Mouse (Mus musculus): ENCODE measurements at regions not wholly inside any gene's neighbourhood (a gene's known extent, or its start where the extent isn't known, plus 50 kb on each side); places are given as distances from the start of the nearest gene placed in this dataset.

DNA sequence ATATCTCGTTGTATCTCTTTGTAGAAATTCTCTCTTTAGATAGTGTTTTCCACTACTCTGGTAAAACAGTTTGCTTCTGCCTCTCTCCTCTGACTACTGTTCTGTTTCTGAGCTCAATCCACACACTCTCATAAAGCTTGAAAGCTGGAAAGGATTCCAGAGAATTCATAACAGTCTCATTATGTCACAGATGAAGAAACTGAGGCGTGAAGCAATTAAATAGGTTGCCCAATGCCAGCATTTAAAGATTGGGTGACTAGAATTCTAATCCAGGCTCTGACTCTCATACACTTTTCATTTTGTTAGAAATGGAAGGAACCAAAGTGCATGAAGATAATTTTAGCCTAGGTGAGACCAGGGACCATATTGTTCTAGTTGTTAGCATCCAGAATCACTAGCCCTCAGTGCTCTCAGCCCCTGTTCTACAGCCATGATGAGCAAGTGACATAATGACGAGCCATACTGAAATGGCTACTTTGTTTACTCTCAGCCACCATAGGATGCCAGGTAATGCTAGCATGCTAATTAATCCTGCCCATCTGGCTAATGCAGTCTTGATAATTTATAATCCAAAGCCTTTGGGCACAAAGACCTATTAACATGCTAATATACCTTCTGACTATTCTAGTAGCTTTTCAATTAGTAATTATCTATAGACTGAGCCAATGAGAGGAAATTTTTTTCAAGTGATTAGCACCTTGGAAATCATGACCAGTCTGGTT lies 341.7 kb downstream of the Sec23a start:
- DNase-seq (ENCODE audit: low spot score) (peak; percentile 46), ATAC-seq (ENCODE audit: low FRiP score) (no peak)
- no peaks in the 10 kb centered on the region for H3K9me3 ChIP-seq (ENCODE audit: low read length)
- no peak overlapping the region for H3K4me2 ChIP-seq (ENCODE audit: low read depth, low read length, poor library complexity, severe bottlenecking)
- H3K36me3 ChIP-seq (ENCODE audit: insufficient read depth, low read length): no peaks in the 10 kb centered on the region
- 68% methylated on average over 3 of the region's 3 CpGs for WGBS
- no peak overlapping the region for H3K27ac ChIP-seq (ENCODE audit: low read depth, low read length)
- no peaks in the 10 kb centered on the region for H3K27me3 ChIP-seq (ENCODE audit: insufficient read depth, low read length)
- H3K4me1 ChIP-seq (ENCODE audit: insufficient read depth, low read length): no peaks in the 10 kb centered on the region
- no peak overlapping the region for H3K4me3 ChIP-seq (ENCODE audit: low read depth, low read length)
- H3K9ac ChIP-seq (replicated peaks; ENCODE audit: low read length, poor library complexity, severe bottlenecking): no peak overlapping the region
- no peak for TF ChIP-seq CTCF (IDR thresholded peaks at IDR 0.05)

DNA sequence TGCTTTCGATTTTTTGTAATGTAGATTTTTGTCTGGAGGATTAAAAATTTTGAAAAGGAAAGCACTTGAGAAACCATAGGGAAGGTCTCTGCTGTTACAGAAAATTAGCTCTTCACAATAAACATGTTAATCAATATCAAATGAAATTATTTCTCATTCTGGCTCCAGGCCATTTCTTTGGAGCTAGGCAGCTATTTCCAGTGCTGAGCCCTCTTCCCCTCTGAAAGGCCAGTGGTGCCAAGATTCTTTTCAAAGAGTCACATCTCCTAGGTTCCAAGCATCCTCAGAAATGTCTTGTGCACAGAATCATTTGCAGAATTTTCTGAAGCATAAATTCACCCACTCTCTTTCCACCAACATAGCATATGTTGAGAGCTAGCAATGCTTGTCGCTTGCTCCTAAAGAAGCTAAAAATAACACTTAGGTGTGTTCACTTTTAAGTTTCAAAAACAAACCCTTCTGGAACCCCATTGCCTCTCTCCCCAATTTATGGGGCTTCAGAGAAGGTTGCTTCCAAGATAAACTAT lies 357.2 kb downstream of the Sec23a start:
- peak; percentile 60 for DNase-seq (ENCODE audit: low spot score)
- no peak for TF ChIP-seq CTCF (IDR thresholded peaks at IDR 0.05)
- 72% methylated on average over 2 of the region's 2 CpGs for WGBS

DNA sequence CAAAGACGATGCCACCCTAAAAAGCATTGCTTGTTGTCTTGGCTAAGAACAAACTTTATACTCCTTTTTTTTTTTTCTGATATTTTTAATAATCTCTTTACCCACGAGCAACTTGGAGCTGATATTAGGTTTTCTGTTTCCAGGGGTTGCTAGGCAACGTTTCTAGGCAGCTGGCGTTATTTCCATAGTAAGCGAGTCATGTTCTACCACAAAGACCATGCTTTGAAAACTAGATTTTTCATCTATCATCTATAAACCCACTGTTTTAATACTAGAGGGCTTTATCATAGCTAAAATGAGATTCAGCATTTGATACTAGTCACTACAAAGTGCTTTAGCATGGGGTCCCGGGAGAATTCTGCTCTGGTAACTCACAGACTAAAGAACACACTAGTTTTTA lies 358.1 kb downstream of the Sec23a start:
- peak; percentile 44 for ATAC-seq (ENCODE audit: low FRiP score)
- Histone ChIP-seq H3K4me1 (ENCODE audit: insufficient read depth, low read length) (no peaks in the 10 kb centered on the region; the same call in 1 of the 2 replicates), H3K9me3 (ENCODE audit: low read length) (no peaks in the 10 kb centered on the region), H3K9ac (replicated peaks; ENCODE audit: low read length, poor library complexity, severe bottlenecking) (no peak overlapping the region), H3K4me2 (ENCODE audit: low read depth, low read length, poor library complexity, severe bottlenecking) (no peak overlapping the region), H3K27me3 (ENCODE audit: insufficient read depth, low read length) (no peaks in the 10 kb centered on the region), H3K36me3 (ENCODE audit: insufficient read depth, low read length) (no peaks in the 10 kb centered on the region), H3K27ac (ENCODE audit: low read depth, low read length) (peak overlapping the region; percentile 38; the same call in 1 of the 2 replicates), H3K4me3 (ENCODE audit: low read depth, low read length) (no peak overlapping the region)
- DNase-seq (ENCODE audit: low spot score): peak; percentile 67
- TF ChIP-seq CTCF (IDR thresholded peaks at IDR 0.05): no peak
- 35% methylated on average over 6 of the region's 6 CpGs for WGBS

More for the DNA sequence above, 357.2 kb downstream of the Sec23a start:
- H3K4me3 ChIP-seq (ENCODE audit: low read depth, low read length): no peak overlapping the region
- no peak overlapping the region for H3K27ac ChIP-seq (ENCODE audit: low read depth, low read length)
- H3K9me3 ChIP-seq (ENCODE audit: low read length): no peaks in the 10 kb centered on the region
- no peaks in the 10 kb centered on the region; the same call in 1 of the 2 replicates for H3K4me1 ChIP-seq (ENCODE audit: insufficient read depth, low read length)
- H3K36me3 ChIP-seq (ENCODE audit: insufficient read depth, low read length): no peaks in the 10 kb centered on the region
- no peak for ATAC-seq (ENCODE audit: low FRiP score)
- H3K9ac ChIP-seq (replicated peaks; ENCODE audit: low read length, poor library complexity, severe bottlenecking): no peak overlapping the region
- H3K27me3 ChIP-seq (ENCODE audit: insufficient read depth, low read length): no peaks in the 10 kb centered on the region
- H3K4me2 ChIP-seq (ENCODE audit: low read depth, low read length, poor library complexity, severe bottlenecking): no peak overlapping the region

DNA sequence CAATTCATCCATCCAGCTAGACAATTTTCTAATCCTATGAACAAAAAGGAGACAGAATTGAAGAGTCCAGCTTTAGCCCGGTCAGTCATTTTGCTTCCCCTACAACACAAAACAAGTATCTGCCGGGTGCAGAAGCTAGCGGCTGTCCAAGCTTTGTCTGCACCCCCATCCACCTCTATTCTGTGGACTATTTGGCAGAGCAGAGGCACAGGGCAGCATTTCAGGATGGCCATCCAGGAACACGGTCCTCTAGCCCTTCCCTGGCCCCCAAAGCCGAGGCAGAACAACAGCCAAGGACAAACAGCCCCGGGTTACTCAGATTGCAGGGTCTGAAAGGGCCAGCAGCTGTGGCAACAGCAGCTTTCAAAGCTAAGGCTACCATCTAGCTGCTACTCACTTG lies 358.6 kb downstream of the Sec23a start:
- Histone ChIP-seq H3K36me3 (ENCODE audit: insufficient read depth, low read length) (no peaks in the 10 kb centered on the region), H3K27ac (ENCODE audit: low read depth, low read length) (peak overlapping the region; percentile 38), H3K4me1 (ENCODE audit: insufficient read depth, low read length) (no peaks in the 10 kb centered on the region; the same call in 1 of the 2 replicates), H3K9ac (replicated peaks; ENCODE audit: low read length, poor library complexity, severe bottlenecking) (no peak overlapping the region), H3K4me2 (ENCODE audit: low read depth, low read length, poor library complexity, severe bottlenecking) (no peak overlapping the region), H3K27me3 (ENCODE audit: insufficient read depth, low read length) (no peaks in the 10 kb centered on the region), H3K4me3 (ENCODE audit: low read depth, low read length) (no peak overlapping the region), H3K9me3 (ENCODE audit: low read length) (no peaks in the 10 kb centered on the region)
- DNase-seq (ENCODE audit: low spot score): peak; percentile 18
- TF ChIP-seq CTCF (IDR thresholded peaks at IDR 0.05): no peak
- ATAC-seq (ENCODE audit: low FRiP score): no peak; the same call in 1 of the 2 replicates
- 58% methylated on average over 6 of the region's 6 CpGs for WGBS

DNA sequence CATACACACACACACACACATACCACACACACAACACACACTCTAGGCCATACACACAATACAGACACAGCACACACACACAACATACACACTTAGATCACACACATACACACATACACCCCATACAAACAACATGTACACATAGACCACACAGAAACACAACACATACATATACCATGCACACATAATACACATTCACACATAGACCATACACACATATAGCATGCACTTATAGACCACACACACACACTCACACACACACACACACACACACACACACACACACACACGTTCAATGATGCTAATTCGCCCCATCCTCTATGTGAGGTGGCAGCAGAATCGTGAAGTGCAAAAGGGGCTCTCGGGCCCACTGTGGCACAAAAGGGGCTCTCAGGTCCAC lies 359.1 kb downstream of the Sec23a start:
- no peaks in the 10 kb centered on the region for H3K9me3 ChIP-seq (ENCODE audit: low read length)
- H3K4me1 ChIP-seq (ENCODE audit: insufficient read depth, low read length): no peaks in the 10 kb centered on the region; the same call in 1 of the 2 replicates
- H3K36me3 ChIP-seq (ENCODE audit: insufficient read depth, low read length): no peaks in the 10 kb centered on the region
- no peak overlapping the region for H3K4me3 ChIP-seq (ENCODE audit: low read depth, low read length)
- no peak overlapping the region for H3K9ac ChIP-seq (replicated peaks; ENCODE audit: low read length, poor library complexity, severe bottlenecking)
- no peak overlapping the region for H3K27ac ChIP-seq (ENCODE audit: low read depth, low read length)
- ATAC-seq (ENCODE audit: low FRiP score) (no peak), DNase-seq (ENCODE audit: low spot score) (no peak)
- WGBS: 89% methylated on average over 4 of the region's 4 CpGs
- H3K4me2 ChIP-seq (ENCODE audit: low read depth, low read length, poor library complexity, severe bottlenecking): no peak overlapping the region
- no peaks in the 10 kb centered on the region for H3K27me3 ChIP-seq (ENCODE audit: insufficient read depth, low read length)
- TF ChIP-seq CTCF (IDR thresholded peaks at IDR 0.05): no peak

DNA sequence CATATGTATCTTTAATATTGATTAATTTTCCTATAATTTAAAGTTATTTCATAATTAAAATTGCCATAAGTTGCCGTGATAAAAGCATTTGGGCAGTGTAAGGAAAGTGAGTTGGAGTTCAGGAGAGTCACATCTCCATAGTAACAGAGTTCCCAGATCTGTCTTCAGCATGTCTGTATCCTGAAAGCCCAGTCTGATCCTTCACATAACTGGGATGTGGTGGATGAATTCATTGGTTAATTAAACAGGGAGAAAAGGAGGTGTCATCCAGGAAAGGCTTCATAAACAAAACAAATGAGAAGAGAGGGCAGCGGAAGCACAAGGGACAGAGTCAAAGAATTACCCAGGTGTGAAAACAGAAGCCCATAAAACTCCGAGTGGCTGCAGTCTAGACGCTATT lies 363.5 kb downstream of the Sec23a start:
- H3K4me1 ChIP-seq (ENCODE audit: insufficient read depth, low read length): no peaks in the 10 kb centered on the region; the same call in 1 of the 2 replicates
- 41% methylated on average over 4 of the region's 4 CpGs for WGBS
- no peak for ATAC-seq (ENCODE audit: low FRiP score)
- H3K36me3 ChIP-seq (ENCODE audit: insufficient read depth, low read length): no peaks in the 10 kb centered on the region
- no peak overlapping the region for H3K4me2 ChIP-seq (ENCODE audit: low read depth, low read length, poor library complexity, severe bottlenecking)
- DNase-seq (ENCODE audit: low spot score): no peak
- no peaks in the 10 kb centered on the region for H3K27me3 ChIP-seq (ENCODE audit: insufficient read depth, low read length)
- no peaks in the 10 kb centered on the region for H3K9me3 ChIP-seq (ENCODE audit: low read length)
- no peak overlapping the region for H3K9ac ChIP-seq (replicated peaks; ENCODE audit: low read length, poor library complexity, severe bottlenecking)
- no peak overlapping the region for H3K4me3 ChIP-seq (ENCODE audit: low read depth, low read length)
- H3K27ac ChIP-seq (ENCODE audit: low read depth, low read length): no peak overlapping the region
- no peak for TF ChIP-seq CTCF (IDR thresholded peaks at IDR 0.05)
